Mouse (Mus musculus): ENCODE measurements around the gene Fjx1. TPM values are rescaled to one million over a fixed set of nuclear protein-coding genes. Genes with fewer than 3 reads are reported as not detected.

Gene Fjx1
- polyA plus RNA-seq, 2 experiments: 0.39 to 0.50 TPM

DNA sequence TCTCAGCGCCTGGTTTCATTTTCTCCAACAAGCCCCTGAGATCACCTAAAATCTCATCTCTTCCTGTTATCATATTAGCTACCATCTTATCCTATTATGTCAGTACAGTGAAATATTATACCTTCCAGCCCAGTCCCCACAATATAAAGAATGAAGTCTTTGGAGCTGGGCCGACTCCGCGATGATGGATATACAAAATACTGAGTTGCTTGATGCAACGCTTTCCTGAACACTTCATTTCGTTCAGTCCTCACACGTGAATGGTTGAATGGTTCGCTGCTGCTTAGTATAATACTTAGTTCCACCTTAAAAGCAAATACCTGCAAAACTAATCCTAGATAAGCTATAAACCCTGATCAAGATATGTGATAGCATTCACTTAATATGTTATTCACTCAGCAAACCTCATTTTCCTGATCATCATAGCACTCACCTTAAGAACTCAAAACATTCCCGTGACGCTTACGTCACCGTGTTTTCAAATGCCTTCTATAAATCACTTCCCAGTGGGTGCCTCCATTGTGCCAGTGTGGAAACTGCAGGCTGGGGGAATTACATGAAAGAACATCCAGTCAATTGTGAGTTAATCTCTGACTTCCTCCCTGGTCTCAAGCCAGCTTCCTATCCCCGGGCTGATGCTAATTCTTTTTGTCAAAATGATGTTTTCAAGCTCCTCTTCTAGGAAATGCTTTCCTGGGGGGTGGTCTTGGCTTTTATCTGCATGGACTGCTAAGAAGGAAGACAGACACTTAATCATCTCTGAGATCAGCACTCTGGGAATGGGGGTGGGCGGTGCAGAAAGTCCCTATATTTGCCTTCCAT lies 44.7 kb downstream of the Fjx1 start, which contains the start of gene Trim44:
Trim44 (minus strand) TSS at position 466 of the 822 bp plus-strand sequence.
- no peak within 1 kb of the TSS for H3K4me3 ChIP-seq (ENCODE audit: insufficient read depth in 1 of 2, low read depth in 2 of 2, low read length in 2 of 2)
- ATAC-seq (ENCODE audit: insufficient read depth) (no peak), DNase-seq (ENCODE audit: low read depth in 3 of 3, low spot score in 3 of 3) (no peak)
- 47% methylated on average over 14 of the region's 14 CpGs for WGBS (ENCODE audit: insufficient replicate concordance)
- no peak for TF ChIP-seq EP300 (IDR thresholded peaks at IDR 0.05; ENCODE audit: low read depth)
- TF ChIP-seq CTCF (IDR thresholded peaks at IDR 0.05; ENCODE audit: low read depth): no peak
- H3K9me3 ChIP-seq (ENCODE audit: control insufficient read depth, low read length): no peaks in the 10 kb centered on the region
- H3K9ac ChIP-seq (replicated peaks): no peak within 1 kb of the TSS
- no peaks in the 10 kb centered on the region for H3K27me3 ChIP-seq (ENCODE audit: control insufficient read depth, insufficient read depth, low read length)
- H3K4me2 ChIP-seq (ENCODE audit: low read depth): no peak within 1 kb of the TSS
- no peak within 1 kb of the TSS for H3K27ac ChIP-seq
- no peaks in the 10 kb centered on the region; a peak in 1 of 4 replicates for H3K4me1 ChIP-seq (replicated peaks; ENCODE audit: control insufficient read depth in 2 of 2, insufficient read depth in 2 of 2, low read length in 1 of 2)
- no peaks in the 10 kb centered on the region for H3K36me3 ChIP-seq (replicated peaks; ENCODE audit: control insufficient read depth, insufficient read depth, low read depth)

DNA sequence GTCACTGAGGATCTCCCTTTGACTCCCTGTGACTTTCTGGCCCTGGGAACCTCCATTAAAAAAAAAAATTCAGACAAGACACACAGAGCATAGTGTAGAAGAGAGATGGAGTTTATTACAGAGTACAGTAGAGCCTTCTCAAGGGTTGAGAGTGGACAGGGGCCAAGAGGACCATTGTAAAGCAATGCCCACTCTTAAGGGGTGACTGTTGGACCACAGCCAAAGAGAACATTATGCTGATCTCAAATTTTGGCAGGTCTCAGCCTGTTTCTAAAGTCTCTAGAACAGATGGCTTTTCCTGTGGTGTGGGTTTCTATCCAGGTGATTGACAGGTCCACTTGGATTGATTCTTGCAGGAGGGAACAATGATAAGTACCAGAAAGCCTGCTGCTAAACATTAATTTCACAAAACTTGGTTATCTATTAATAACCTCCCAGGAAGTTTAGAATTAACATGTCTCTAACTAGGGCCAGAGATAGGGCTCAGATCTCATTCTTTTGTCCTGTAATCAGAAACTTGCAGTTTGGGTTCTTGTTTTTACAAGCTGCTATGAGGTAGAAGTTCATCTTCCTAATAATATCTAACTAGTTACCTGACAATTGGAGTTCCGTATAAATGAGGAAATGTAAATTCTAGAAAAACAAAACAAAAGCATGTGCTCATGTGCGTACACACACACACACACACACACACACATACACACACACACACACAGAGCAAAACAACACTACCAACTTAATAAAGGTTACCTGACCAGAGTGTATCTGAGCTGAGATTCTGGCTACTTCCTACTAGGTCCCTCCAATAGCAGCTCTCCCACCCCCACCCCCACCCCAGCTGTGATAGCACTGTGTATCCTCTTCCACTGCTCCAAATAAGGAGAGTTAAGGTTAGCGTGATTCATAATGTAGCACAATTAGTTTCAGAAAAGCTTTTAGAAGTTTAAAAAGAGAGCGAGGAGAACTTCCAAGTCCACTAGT lies 45.7 kb downstream of the Fjx1 start:
- Histone ChIP-seq H3K4me1 (replicated peaks; ENCODE audit: control insufficient read depth in 2 of 2, insufficient read depth in 2 of 2, low read length in 1 of 2) (no peaks in the 10 kb centered on the region; a peak in 1 of 4 replicates), H3K36me3 (replicated peaks; ENCODE audit: control insufficient read depth, insufficient read depth, low read depth) (no peaks in the 10 kb centered on the region), H3K27ac (no peak overlapping the region), H3K9ac (replicated peaks) (no peak overlapping the region), H3K9me3 (ENCODE audit: control insufficient read depth, low read length) (no peaks in the 10 kb centered on the region), H3K4me2 (ENCODE audit: low read depth) (no peak overlapping the region), H3K4me3 (ENCODE audit: insufficient read depth in 1 of 2, low read depth in 2 of 2, low read length in 2 of 2) (no peak overlapping the region), H3K27me3 (ENCODE audit: control insufficient read depth, insufficient read depth, low read length) (no peaks in the 10 kb centered on the region)
- no peak for DNase-seq (ENCODE audit: low read depth in 3 of 3, low spot score in 3 of 3)
- TF ChIP-seq CTCF (IDR thresholded peaks at IDR 0.05; ENCODE audit: low read depth) (no peak), EP300 (IDR thresholded peaks at IDR 0.05; ENCODE audit: low read depth) (no peak)
- 54% methylated on average over 4 of the region's 4 CpGs for WGBS (ENCODE audit: insufficient replicate concordance)
- no peak for ATAC-seq (ENCODE audit: insufficient read depth)

DNA sequence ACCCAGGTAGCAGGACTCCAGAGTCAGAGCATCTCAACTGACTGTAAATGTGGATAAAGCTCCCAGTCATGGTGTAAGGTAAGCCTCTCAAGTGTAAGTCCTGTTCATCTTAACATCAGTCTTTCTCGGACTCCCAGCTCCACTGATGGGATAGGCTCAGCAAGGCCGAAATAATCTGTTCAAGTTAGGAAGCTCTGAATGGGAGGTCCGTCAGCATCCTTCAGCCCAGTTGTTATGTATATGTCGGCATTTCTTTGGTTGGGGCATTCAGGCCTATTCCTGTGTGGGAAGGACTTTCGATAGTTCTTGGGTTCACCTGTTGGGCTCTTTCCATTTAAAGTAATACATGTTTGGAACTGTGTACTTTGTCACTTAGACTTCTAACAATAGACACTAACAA lies 48.3 kb downstream of the Fjx1 start:
- no peak overlapping the region for H3K4me3 ChIP-seq (ENCODE audit: insufficient read depth in 1 of 2, low read depth in 2 of 2, low read length in 2 of 2)
- no peak for ATAC-seq (ENCODE audit: insufficient read depth)
- H3K27ac ChIP-seq: no peak overlapping the region
- TF ChIP-seq EP300 (IDR thresholded peaks at IDR 0.05; ENCODE audit: low read depth): no peak
- TF ChIP-seq CTCF (IDR thresholded peaks at IDR 0.05; ENCODE audit: low read depth): no peak
- H3K9ac ChIP-seq (replicated peaks): no peak overlapping the region
- no peaks in the 10 kb centered on the region for H3K9me3 ChIP-seq (ENCODE audit: control insufficient read depth, low read length)
- DNase-seq (ENCODE audit: low read depth in 3 of 3, low spot score in 3 of 3): no peak
- H3K36me3 ChIP-seq (replicated peaks; ENCODE audit: control insufficient read depth, insufficient read depth, low read depth): no peaks in the 10 kb centered on the region
- H3K27me3 ChIP-seq (ENCODE audit: control insufficient read depth, insufficient read depth, low read length): no peaks in the 10 kb centered on the region
- no peak overlapping the region for H3K4me2 ChIP-seq (ENCODE audit: low read depth)
- peaks cover 13 to 15% of the 10 kb centered on the region in 2 experiments for H3K4me1 ChIP-seq (replicated peaks; ENCODE audit: control insufficient read depth in 2 of 2, insufficient read depth in 2 of 2, low read length in 1 of 2)
- 77% methylated on average over 5 of the region's 5 CpGs for whole genome bisulfite sequencing (ENCODE audit: insufficient replicate concordance)

DNA sequence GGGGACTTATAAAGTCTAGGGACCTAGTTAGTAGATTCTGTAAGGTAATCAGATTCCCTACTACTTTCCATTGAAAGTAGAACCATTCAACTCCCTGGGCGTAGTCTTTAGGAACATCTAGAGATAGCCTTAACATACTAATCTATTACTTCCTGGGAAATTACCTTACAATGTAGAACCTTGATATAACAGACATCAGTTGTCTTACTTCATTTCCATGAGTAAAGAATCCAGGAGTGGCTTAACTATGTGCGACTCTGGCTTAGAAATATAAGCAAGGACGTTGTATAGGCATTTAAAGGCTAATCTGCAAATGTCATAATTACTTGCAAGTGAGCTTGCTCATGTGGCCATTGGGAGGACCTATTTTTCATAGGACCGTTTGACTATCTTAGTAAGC lies 49.0 kb downstream of the Fjx1 start:
- Histone ChIP-seq H3K36me3 (replicated peaks; ENCODE audit: control insufficient read depth, insufficient read depth, low read depth) (no peaks in the 10 kb centered on the region), H3K9me3 (ENCODE audit: control insufficient read depth, low read length) (no peaks in the 10 kb centered on the region), H3K4me3 (ENCODE audit: insufficient read depth in 1 of 2, low read depth in 2 of 2, low read length in 2 of 2) (no peak overlapping the region), H3K4me2 (ENCODE audit: low read depth) (no peak overlapping the region), H3K9ac (replicated peaks) (no peak overlapping the region), H3K27ac (no peak overlapping the region), H3K4me1 (replicated peaks; ENCODE audit: control insufficient read depth in 2 of 2, insufficient read depth in 2 of 2, low read length in 1 of 2) (peaks cover 15 to 16% of the 10 kb centered on the region in 2 experiments), H3K27me3 (ENCODE audit: control insufficient read depth, insufficient read depth, low read length) (no peaks in the 10 kb centered on the region)
- ATAC-seq (ENCODE audit: insufficient read depth): no peak
- DNase-seq (ENCODE audit: low read depth in 3 of 3, low spot score in 3 of 3): no peak
- TF ChIP-seq CTCF (IDR thresholded peaks at IDR 0.05; ENCODE audit: low read depth) (no peak), EP300 (IDR thresholded peaks at IDR 0.05; ENCODE audit: low read depth) (no peak)
- 67% methylated on average over 4 of the region's 4 CpGs for WGBS (ENCODE audit: insufficient replicate concordance)

DNA sequence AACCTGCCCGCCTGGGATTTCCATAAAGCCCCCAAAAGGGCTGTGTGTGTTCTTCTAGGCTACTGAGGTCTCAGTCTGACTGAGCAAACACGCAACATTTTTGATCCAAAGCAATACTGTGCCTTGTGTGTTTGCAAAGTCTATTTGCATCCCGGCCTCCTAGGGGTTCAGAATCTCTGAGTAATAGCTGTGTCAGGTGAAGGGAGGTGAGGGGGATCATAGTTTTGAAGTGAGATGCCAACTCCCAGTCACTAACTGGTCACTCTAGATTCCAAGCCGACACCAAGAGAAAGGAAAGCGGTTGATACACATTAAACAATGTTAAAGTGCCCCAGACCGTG lies 51.0 kb downstream of the Fjx1 start:
- Histone ChIP-seq H3K4me3 (ENCODE audit: insufficient read depth in 1 of 2, low read depth in 2 of 2, low read length in 2 of 2) (peak overlapping the region; percentile 66 to 67), H3K4me1 (replicated peaks; ENCODE audit: control insufficient read depth in 2 of 2, insufficient read depth in 2 of 2, low read length in 1 of 2) (peaks cover 15 to 20% of the 10 kb centered on the region in 2 experiments), H3K27ac (no peak overlapping the region), H3K4me2 (ENCODE audit: low read depth) (peak overlapping the region; percentile 71), H3K36me3 (replicated peaks; ENCODE audit: control insufficient read depth, insufficient read depth, low read depth) (no peaks in the 10 kb centered on the region), H3K9me3 (ENCODE audit: control insufficient read depth, low read length) (no peaks in the 10 kb centered on the region), H3K9ac (replicated peaks) (peak overlapping the region; percentile 66), H3K27me3 (ENCODE audit: control insufficient read depth, insufficient read depth, low read length) (no peaks in the 10 kb centered on the region)
- DNase-seq (ENCODE audit: low read depth in 3 of 3, low spot score in 3 of 3) (no peak), ATAC-seq (ENCODE audit: insufficient read depth) (no peak)
- no peak for TF ChIP-seq EP300 (IDR thresholded peaks at IDR 0.05; ENCODE audit: low read depth)
- TF ChIP-seq CTCF (IDR thresholded peaks at IDR 0.05; ENCODE audit: low read depth): no peak
- WGBS (ENCODE audit: insufficient replicate concordance): 33% methylated on average over 6 of the region's 6 CpGs
